Mouse (Mus musculus): ENCODE results near the gene Vars. TPM values are rescaled to one million over a fixed set of nuclear protein-coding genes. Genes with fewer than 3 reads are reported as not detected.
"Not testable (repeated sequence)": the region's sequence is repeated elsewhere in the genome, so short reads cannot be mapped to it uniquely, and the experiment has no call there.

The Vars gene
- polyA plus RNA-seq, 1 experiment, result 208 TPM

GRCm38 (mm10) chr17:35002153-35002865, 1.5 kb downstream of the Vars start:
- H3K27me3 ChIP-seq (ENCODE audit: control insufficient read depth, insufficient read depth, insufficient read length), result no peaks in the 10 kb centered on the region
- H3K36me3 ChIP-seq (ENCODE audit: control insufficient read depth, insufficient read depth), result peaks cover 35% of the 10 kb centered on the region
- H3ac ChIP-seq (ENCODE audit: control insufficient read depth, insufficient read length), result peak overlapping the region; percentile 92
- peaks cover 73% of the 10 kb centered on the region for H3K79me2 ChIP-seq (ENCODE audit: control insufficient read depth, insufficient read depth)
- H3K4me3 ChIP-seq, result peak overlapping the region; percentile 98
- H3K4me2 ChIP-seq (ENCODE audit: low read depth), result peak overlapping the region; percentile 98
- TF ChIP-seq POLR2A (IDR thresholded peaks at IDR 0.05; ENCODE audit: insufficient read length, low read depth), result peak; percentile 37
- TF ChIP-seq MYOD1 (IDR thresholded peaks at IDR 0.05; ENCODE audit: control insufficient read depth in 1 of 3, insufficient read length in 2 of 3, low read depth in 2 of 3), result no peak

- H3K4me2 ChIP-seq (ENCODE audit: low read depth), result peak overlapping the region; percentile 98
- H3K79me2 ChIP-seq (ENCODE audit: control insufficient read depth, insufficient read depth), result peaks cover 69% of the 10 kb centered on the region
- TF ChIP-seq POLR2A (IDR thresholded peaks at IDR 0.05; ENCODE audit: insufficient read length, low read depth) (peak; percentile 1), REST (IDR thresholded peaks at IDR 0.05; ENCODE audit: insufficient read depth, insufficient read length) (no peak)
- no peaks in the 10 kb centered on the region for H3K27me3 ChIP-seq (ENCODE audit: control insufficient read depth, insufficient read depth, insufficient read length)
- H3K4me3 ChIP-seq, result peak overlapping the region; percentile 98
- H3ac ChIP-seq (ENCODE audit: control insufficient read depth, insufficient read length), result peak overlapping the region; percentile 92
- peaks cover 34% of the 10 kb centered on the region for H3K36me3 ChIP-seq (ENCODE audit: control insufficient read depth, insufficient read depth)
These were observed 2.4 kb downstream of the Vars start for GRCm38 (mm10) chr17:35003022-35003838.

- Histone ChIP-seq H3K27me3 (ENCODE audit: control insufficient read depth, insufficient read depth, insufficient read length) (no peaks in the 10 kb centered on the region), H3K36me3 (ENCODE audit: control insufficient read depth, insufficient read depth) (peaks cover 37% of the 10 kb centered on the region), H3K4me3 (peak overlapping the region; percentile 98), H3K4me2 (ENCODE audit: low read depth) (no peak overlapping the region), H3ac (ENCODE audit: control insufficient read depth, insufficient read length) (no peak overlapping the region), H3K79me2 (ENCODE audit: control insufficient read depth, insufficient read depth) (peaks cover 59% of the 10 kb centered on the region)
- TF ChIP-seq POLR2AphosphoS2 (IDR thresholded peaks at IDR 0.05; ENCODE audit: insufficient read length, low read depth) (no peak), MYOD1 (IDR thresholded peaks at IDR 0.05; ENCODE audit: control insufficient read depth in 1 of 3, insufficient read length in 2 of 3, low read depth in 2 of 3) (no peak), MYOG (IDR thresholded peaks at IDR 0.05; ENCODE audit: control insufficient read depth in 1 of 3, insufficient read depth in 1 of 3, insufficient read length in 2 of 3, low read depth in 2 of 3) (no peak), TCF3 (IDR thresholded peaks at IDR 0.05; ENCODE audit: insufficient read length, low read depth) (no peak), CEBPB (IDR thresholded peaks at IDR 0.05; ENCODE audit: insufficient read depth, poor library complexity, severe bottlenecking) (no peak), POLR2A (IDR thresholded peaks at IDR 0.05; ENCODE audit: insufficient read length, low read depth) (no peak), TCF12 (IDR thresholded peaks at IDR 0.05; ENCODE audit: insufficient read depth, poor library complexity, severe bottlenecking) (no peak), SRF (IDR thresholded peaks at IDR 0.05; ENCODE audit: control insufficient read depth, insufficient read length, low read depth) (no peak), E2F4 (IDR thresholded peaks at IDR 0.05; ENCODE audit: insufficient read depth) (no peak), USF1 (IDR thresholded peaks at IDR 0.05; ENCODE audit: low read depth) (no peak), MAX (IDR thresholded peaks at IDR 0.05; ENCODE audit: low read depth) (no peak), REST (IDR thresholded peaks at IDR 0.05; ENCODE audit: insufficient read depth, insufficient read length) (no peak)
These were observed 3.4 kb downstream of the Vars start for GRCm38 (mm10) chr17:35004075-35004717.

- H3K27me3 ChIP-seq (ENCODE audit: control insufficient read depth, insufficient read depth, insufficient read length), result no peaks in the 10 kb centered on the region
- peaks cover 50% of the 10 kb centered on the region for H3K79me2 ChIP-seq (ENCODE audit: control insufficient read depth, insufficient read depth)
- no peak overlapping the region for H3K4me2 ChIP-seq (ENCODE audit: low read depth)
- TF ChIP-seq MAX (IDR thresholded peaks at IDR 0.05; ENCODE audit: low read depth) (no peak), TCF12 (IDR thresholded peaks at IDR 0.05; ENCODE audit: insufficient read depth, poor library complexity, severe bottlenecking) (no peak), E2F4 (IDR thresholded peaks at IDR 0.05; ENCODE audit: insufficient read depth) (no peak), MYOD1 (IDR thresholded peaks at IDR 0.05; ENCODE audit: control insufficient read depth in 1 of 3, insufficient read length in 2 of 3, low read depth in 2 of 3) (no peak), TCF3 (IDR thresholded peaks at IDR 0.05; ENCODE audit: insufficient read length, low read depth) (no peak), POLR2A (IDR thresholded peaks at IDR 0.05; ENCODE audit: insufficient read length, low read depth) (no peak), MYOG (IDR thresholded peaks at IDR 0.05; ENCODE audit: control insufficient read depth in 1 of 3, insufficient read depth in 1 of 3, insufficient read length in 2 of 3, low read depth in 2 of 3) (no peak), CEBPB (IDR thresholded peaks at IDR 0.05; ENCODE audit: insufficient read depth, poor library complexity, severe bottlenecking) (no peak), REST (IDR thresholded peaks at IDR 0.05; ENCODE audit: insufficient read depth, insufficient read length) (no peak), POLR2AphosphoS2 (IDR thresholded peaks at IDR 0.05; ENCODE audit: insufficient read length, low read depth) (no peak), SRF (IDR thresholded peaks at IDR 0.05; ENCODE audit: control insufficient read depth, insufficient read length, low read depth) (no peak), USF1 (IDR thresholded peaks at IDR 0.05; ENCODE audit: low read depth) (no peak)
- H3ac ChIP-seq (ENCODE audit: control insufficient read depth, insufficient read length), result no peak overlapping the region
- H3K4me3 ChIP-seq, result no peak overlapping the region
- H3K36me3 ChIP-seq (ENCODE audit: control insufficient read depth, insufficient read depth), result peaks cover 42% of the 10 kb centered on the region
These were observed 4.4 kb downstream of the Vars start for GRCm38 (mm10) chr17:35005158-35005557.

- not testable (repeated sequence) for H3K27me3 ChIP-seq (ENCODE audit: control insufficient read depth, insufficient read depth, insufficient read length); H3K4me3 ChIP-seq; H3ac ChIP-seq (ENCODE audit: control insufficient read depth, insufficient read length); H3K4me2 ChIP-seq (ENCODE audit: low read depth)
- Histone ChIP-seq H3K79me2 (ENCODE audit: control insufficient read depth, insufficient read depth) (peaks cover 50% of the 10 kb centered on the region), H3K36me3 (ENCODE audit: control insufficient read depth, insufficient read depth) (peaks cover 45% of the 10 kb centered on the region)
These were observed 5.1 kb downstream of the Vars start for GRCm38 (mm10) chr17:35005902-35006301.

Data from myocyte (in vitro differentiated cells).